Mouse (Mus musculus): ENCODE results near the gene Gm9745. TPM values are rescaled to one million over a fixed set of nuclear protein-coding genes. Genes with fewer than 3 reads are reported as not detected.
"Not testable (repeated sequence)": the region's sequence is repeated elsewhere in the genome, so short reads cannot be mapped to it uniquely, and the experiment has no call there.

Gene Gm9745
- total RNA-seq, 1 experiment, result not detected

DNA sequence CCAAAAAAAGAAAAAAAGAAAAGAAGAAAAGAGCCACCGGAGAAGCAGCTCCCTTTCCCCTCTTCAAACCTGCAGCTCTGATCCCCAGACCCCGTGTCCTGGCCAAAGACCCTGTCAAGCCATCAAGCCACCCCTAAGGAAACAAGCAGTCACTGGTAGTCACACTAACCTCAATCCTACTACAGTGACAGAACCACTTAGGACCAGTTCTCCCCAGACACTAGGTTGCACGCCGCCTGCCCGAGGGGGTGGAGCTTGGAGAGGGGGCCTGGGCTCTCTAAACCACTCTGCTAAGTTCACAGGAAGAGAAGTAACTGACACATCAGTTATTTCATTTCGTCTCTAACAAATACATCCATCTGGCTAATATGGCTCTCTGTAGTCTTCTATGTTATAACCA is 44.2 kb upstream of the Gm9745 start:
- no peak overlapping the region for H3K27ac ChIP-seq (ENCODE audit: insufficient read depth, low read depth, low read length, poor library complexity, severe bottlenecking)
- no peak for TF ChIP-seq HCFC1 (IDR thresholded peaks at IDR 0.05; ENCODE audit: borderline replicate concordance, insufficient read depth, low read length)
- no peak for TF ChIP-seq MAFK (IDR thresholded peaks at IDR 0.05; ENCODE audit: insufficient read depth, low read depth, low read length)
- TF ChIP-seq ZC3H11A (IDR thresholded peaks at IDR 0.05; ENCODE audit: borderline replicate concordance, low read depth, low read length), result no peak
- TF ChIP-seq CHD2 (IDR thresholded peaks at IDR 0.05; ENCODE audit: low read depth, low read length), result no peak
- no peak overlapping the region for H3K4me3 ChIP-seq (ENCODE audit: insufficient read depth in 1 of 2, low read depth in 1 of 2, low read length in 2 of 2, poor library complexity in 1 of 2, severe bottlenecking in 1 of 2)
- no peak overlapping the region for H3K9ac ChIP-seq (ENCODE audit: insufficient read depth, low read depth, low read length, poor library complexity, severe bottlenecking)
- DNase-seq (ENCODE audit: low read depth, low spot score), result no peak
- peaks cover 0 to 2% of the 10 kb centered on the region in 2 experiments; a peak in 2 of 4 replicates for H3K4me1 ChIP-seq (ENCODE audit: control insufficient read depth in 2 of 2, insufficient read depth in 2 of 2, low read length in 2 of 2, poor library complexity in 1 of 2)
- H3K9me3 ChIP-seq (ENCODE audit: control insufficient read depth, insufficient read depth, low read depth, low read length), result no peaks in the 10 kb centered on the region
- in situ Hi-C loops (cut with MboI; ENCODE audit: low sequenced_read_pairs in 2 of 2, unreplicated experiment in 2 of 2), result no loop called here
- H3K36me3 ChIP-seq (ENCODE audit: control insufficient read depth, insufficient read depth, low read length, poor library complexity, severe bottlenecking), result peaks cover 23% of the 10 kb centered on the region

DNA sequence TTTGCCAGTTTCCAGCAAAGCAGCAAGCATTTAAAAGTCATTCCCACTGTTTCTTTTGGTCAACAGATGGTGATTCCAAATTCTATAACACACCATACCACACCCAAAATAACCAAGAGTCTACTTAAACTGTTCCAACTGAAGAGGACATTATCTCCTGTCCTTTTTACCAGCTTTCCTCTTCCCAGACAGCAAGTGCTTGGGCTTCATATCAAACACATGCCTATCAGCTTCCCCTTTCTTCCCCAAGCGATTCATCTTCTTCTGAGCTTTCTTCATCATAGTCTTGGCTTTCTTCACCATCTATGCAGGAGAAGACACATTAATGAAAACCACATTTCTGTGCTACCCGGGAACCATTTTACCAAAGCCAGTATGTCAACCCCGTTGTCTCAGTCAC is 24.9 kb upstream of the Gm9745 start:
- DNase-seq (ENCODE audit: low read depth, low spot score), result no peak
- no peaks in the 10 kb centered on the region for H3K9me3 ChIP-seq (ENCODE audit: control insufficient read depth, insufficient read depth, low read depth, low read length)
- peaks cover 52% of the 10 kb centered on the region for H3K36me3 ChIP-seq (ENCODE audit: control insufficient read depth, insufficient read depth, low read length, poor library complexity, severe bottlenecking)
- in situ Hi-C loops (cut with MboI; ENCODE audit: low sequenced_read_pairs in 2 of 2, unreplicated experiment in 2 of 2), result no loop called here
- no peak overlapping the region for H3K4me3 ChIP-seq (ENCODE audit: insufficient read depth in 1 of 2, low read depth in 1 of 2, low read length in 2 of 2, poor library complexity in 1 of 2, severe bottlenecking in 1 of 2)
- H3K9ac ChIP-seq (ENCODE audit: insufficient read depth, low read depth, low read length, poor library complexity, severe bottlenecking), result no peak overlapping the region
- TF ChIP-seq ZC3H11A (IDR thresholded peaks at IDR 0.05; ENCODE audit: borderline replicate concordance, low read depth, low read length), result no peak
- TF ChIP-seq HCFC1 (IDR thresholded peaks at IDR 0.05; ENCODE audit: borderline replicate concordance, insufficient read depth, low read length), result no peak
- TF ChIP-seq CHD2 (IDR thresholded peaks at IDR 0.05; ENCODE audit: low read depth, low read length), result no peak
- TF ChIP-seq MAFK (IDR thresholded peaks at IDR 0.05; ENCODE audit: insufficient read depth, low read depth, low read length), result no peak
- TF ChIP-seq ZNF384 (IDR thresholded peaks at IDR 0.05; ENCODE audit: low read depth, low read length), result no peak
- H3K27ac ChIP-seq (ENCODE audit: insufficient read depth, low read depth, low read length, poor library complexity, severe bottlenecking), result no peak overlapping the region
- no peaks in the 10 kb centered on the region for H3K4me1 ChIP-seq (ENCODE audit: control insufficient read depth in 2 of 2, insufficient read depth in 2 of 2, low read length in 2 of 2, poor library complexity in 1 of 2)

DNA sequence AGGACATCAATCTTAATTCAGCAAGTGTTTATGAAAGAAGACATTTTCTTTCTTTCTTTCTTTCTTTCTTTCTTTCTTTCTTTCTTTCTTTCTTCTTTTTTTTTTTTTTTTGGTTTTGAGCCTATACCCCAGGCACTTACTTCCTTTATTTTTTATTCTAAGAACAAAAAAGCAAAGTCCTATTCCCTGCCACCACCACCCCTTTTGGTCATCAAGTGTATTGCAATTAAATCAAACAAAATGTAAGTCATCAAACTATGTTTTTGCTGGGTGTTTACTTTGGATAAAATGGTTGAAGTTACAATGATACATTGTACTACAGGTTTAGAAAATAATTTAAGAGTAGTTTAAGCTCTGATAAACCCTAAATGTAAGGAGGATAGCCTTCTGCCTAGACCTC is 24.3 kb upstream of the Gm9745 start:
- H3K36me3 ChIP-seq (ENCODE audit: control insufficient read depth, insufficient read depth, low read length, poor library complexity, severe bottlenecking), result peaks cover 51% of the 10 kb centered on the region
- TF ChIP-seq ZC3H11A (IDR thresholded peaks at IDR 0.05; ENCODE audit: borderline replicate concordance, low read depth, low read length), result no peak
- TF ChIP-seq MAFK (IDR thresholded peaks at IDR 0.05; ENCODE audit: insufficient read depth, low read depth, low read length), result no peak
- TF ChIP-seq ZNF384 (IDR thresholded peaks at IDR 0.05; ENCODE audit: low read depth, low read length), result no peak
- no peak for TF ChIP-seq CHD2 (IDR thresholded peaks at IDR 0.05; ENCODE audit: low read depth, low read length)
- TF ChIP-seq HCFC1 (IDR thresholded peaks at IDR 0.05; ENCODE audit: borderline replicate concordance, insufficient read depth, low read length), result no peak
- in situ Hi-C loops (cut with MboI; ENCODE audit: low sequenced_read_pairs in 2 of 2, unreplicated experiment in 2 of 2), result no loop called here

DNA sequence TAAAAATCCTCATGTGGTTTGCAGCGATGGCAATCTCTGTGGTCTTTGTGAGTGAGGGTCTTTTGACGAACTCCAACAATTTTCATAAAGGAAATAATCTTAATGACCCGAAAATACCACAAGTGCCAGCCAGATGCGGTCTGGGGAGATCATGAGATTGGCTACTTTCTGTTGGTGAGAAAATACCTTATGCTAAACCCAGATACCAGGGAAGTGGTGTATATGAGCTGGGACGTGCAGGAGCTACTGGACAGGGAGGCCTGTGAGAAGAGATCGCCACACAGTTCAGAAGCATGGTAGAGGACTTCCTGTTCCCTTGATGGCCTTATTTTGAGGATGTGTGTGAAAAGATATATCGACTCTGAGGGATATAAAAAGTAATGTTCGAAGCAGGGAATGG is 19.7 kb upstream of the Gm9745 start:
- Histone ChIP-seq H3K9me3 (ENCODE audit: control insufficient read depth, insufficient read depth, low read depth, low read length) (no peaks in the 10 kb centered on the region), H3K4me3 (ENCODE audit: insufficient read depth in 1 of 2, low read depth in 1 of 2, low read length in 2 of 2, poor library complexity in 1 of 2, severe bottlenecking in 1 of 2) (no peak overlapping the region), H3K36me3 (ENCODE audit: control insufficient read depth, insufficient read depth, low read length, poor library complexity, severe bottlenecking) (peaks cover 19% of the 10 kb centered on the region), H3K4me1 (ENCODE audit: control insufficient read depth in 2 of 2, insufficient read depth in 2 of 2, low read length in 2 of 2, poor library complexity in 1 of 2) (no peaks in the 10 kb centered on the region), H3K27ac (ENCODE audit: insufficient read depth, low read depth, low read length, poor library complexity, severe bottlenecking) (no peak overlapping the region), H3K9ac (ENCODE audit: insufficient read depth, low read depth, low read length, poor library complexity, severe bottlenecking) (no peak overlapping the region)
- no peak for TF ChIP-seq CHD2 (IDR thresholded peaks at IDR 0.05; ENCODE audit: low read depth, low read length)
- TF ChIP-seq ZNF384 (IDR thresholded peaks at IDR 0.05; ENCODE audit: low read depth, low read length), result no peak
- TF ChIP-seq MAFK (IDR thresholded peaks at IDR 0.05; ENCODE audit: insufficient read depth, low read depth, low read length), result no peak
- TF ChIP-seq ZC3H11A (IDR thresholded peaks at IDR 0.05; ENCODE audit: borderline replicate concordance, low read depth, low read length), result no peak
- TF ChIP-seq HCFC1 (IDR thresholded peaks at IDR 0.05; ENCODE audit: borderline replicate concordance, insufficient read depth, low read length), result no peak
- no peak for DNase-seq (ENCODE audit: low read depth, low spot score)
- in situ Hi-C loops (cut with MboI; ENCODE audit: low sequenced_read_pairs in 2 of 2, unreplicated experiment in 2 of 2), result no loop called here

More for the DNA sequence above, 24.3 kb upstream of the Gm9745 start:
- Histone ChIP-seq H3K27ac (ENCODE audit: insufficient read depth, low read depth, low read length, poor library complexity, severe bottlenecking) (no peak overlapping the region), H3K4me1 (ENCODE audit: control insufficient read depth in 2 of 2, insufficient read depth in 2 of 2, low read length in 2 of 2, poor library complexity in 1 of 2) (no peaks in the 10 kb centered on the region), H3K9me3 (ENCODE audit: control insufficient read depth, insufficient read depth, low read depth, low read length) (no peaks in the 10 kb centered on the region), H3K4me3 (ENCODE audit: insufficient read depth in 1 of 2, low read depth in 1 of 2, low read length in 2 of 2, poor library complexity in 1 of 2, severe bottlenecking in 1 of 2) (no peak overlapping the region), H3K9ac (ENCODE audit: insufficient read depth, low read depth, low read length, poor library complexity, severe bottlenecking) (no peak overlapping the region)
- no peak for DNase-seq (ENCODE audit: low read depth, low spot score)

DNA sequence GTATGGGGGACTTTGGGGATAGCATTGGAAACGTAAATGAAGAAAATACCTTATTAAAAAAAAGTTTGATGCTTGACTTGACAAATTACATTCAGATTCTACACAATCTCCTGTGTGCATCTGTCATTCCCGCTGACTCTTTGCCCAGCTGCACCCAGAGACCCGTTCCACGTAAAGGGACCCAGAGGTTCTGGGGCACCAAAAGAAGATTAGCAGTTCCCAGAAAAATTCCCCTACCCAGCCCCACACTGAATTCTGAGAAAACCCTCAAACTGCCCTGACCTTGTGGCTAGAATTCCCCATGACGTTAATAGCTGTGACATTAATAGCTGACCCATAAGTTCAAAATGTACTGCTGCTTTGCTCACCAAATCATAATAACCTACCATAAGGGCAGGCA is 17.2 kb upstream of the Gm9745 start:
- Histone ChIP-seq H3K36me3 (ENCODE audit: control insufficient read depth, insufficient read depth, low read length, poor library complexity, severe bottlenecking) (peaks cover 6% of the 10 kb centered on the region), H3K27ac (ENCODE audit: insufficient read depth, low read depth, low read length, poor library complexity, severe bottlenecking) (no peak overlapping the region), H3K4me3 (ENCODE audit: insufficient read depth in 1 of 2, low read depth in 1 of 2, low read length in 2 of 2, poor library complexity in 1 of 2, severe bottlenecking in 1 of 2) (no peak overlapping the region), H3K9ac (ENCODE audit: insufficient read depth, low read depth, low read length, poor library complexity, severe bottlenecking) (no peak overlapping the region), H3K9me3 (ENCODE audit: control insufficient read depth, insufficient read depth, low read depth, low read length) (no peaks in the 10 kb centered on the region), H3K4me1 (ENCODE audit: control insufficient read depth in 2 of 2, insufficient read depth in 2 of 2, low read length in 2 of 2, poor library complexity in 1 of 2) (no peaks in the 10 kb centered on the region; a peak in 1 of 4 replicates)
- in situ Hi-C loops (cut with MboI; ENCODE audit: low sequenced_read_pairs in 2 of 2, unreplicated experiment in 2 of 2), result no loop called here
- TF ChIP-seq ZC3H11A (IDR thresholded peaks at IDR 0.05; ENCODE audit: borderline replicate concordance, low read depth, low read length) (no peak), MAFK (IDR thresholded peaks at IDR 0.05; ENCODE audit: insufficient read depth, low read depth, low read length) (no peak), CHD2 (IDR thresholded peaks at IDR 0.05; ENCODE audit: low read depth, low read length) (no peak), ZNF384 (IDR thresholded peaks at IDR 0.05; ENCODE audit: low read depth, low read length) (no peak), HCFC1 (IDR thresholded peaks at IDR 0.05; ENCODE audit: borderline replicate concordance, insufficient read depth, low read length) (no peak)
- DNase-seq (ENCODE audit: low read depth, low spot score), result no peak

DNA sequence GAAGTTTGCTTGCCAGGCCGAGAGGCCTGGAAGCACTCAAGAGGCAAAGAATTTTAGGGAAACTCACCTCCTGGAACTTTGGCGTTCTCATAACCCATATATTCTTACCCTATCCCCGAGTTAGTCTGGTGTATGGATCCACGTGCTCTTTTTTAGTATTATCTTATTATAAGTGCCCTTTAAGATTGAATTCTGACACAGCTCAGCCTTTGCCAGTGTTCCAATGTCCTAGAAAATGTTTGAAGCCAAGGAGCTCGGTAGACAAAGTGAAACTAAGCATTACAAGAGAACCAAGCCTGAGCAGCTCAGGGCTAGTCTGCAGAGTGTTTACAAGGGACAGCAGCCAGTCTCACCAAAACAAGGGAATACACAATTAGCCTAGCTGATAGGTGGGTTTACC is 14.2 kb upstream of the Gm9745 start:
- H3K36me3 ChIP-seq (ENCODE audit: control insufficient read depth, insufficient read depth, low read length, poor library complexity, severe bottlenecking); H3K27ac ChIP-seq (ENCODE audit: insufficient read depth, low read depth, low read length, poor library complexity, severe bottlenecking); H3K9ac ChIP-seq (ENCODE audit: insufficient read depth, low read depth, low read length, poor library complexity, severe bottlenecking); H3K9me3 ChIP-seq (ENCODE audit: control insufficient read depth, insufficient read depth, low read depth, low read length); H3K4me3 ChIP-seq (ENCODE audit: insufficient read depth in 1 of 2, low read depth in 1 of 2, low read length in 2 of 2, poor library complexity in 1 of 2, severe bottlenecking in 1 of 2); DNase-seq (ENCODE audit: low read depth, low spot score); in situ Hi-C loops (cut with MboI; ENCODE audit: low sequenced_read_pairs in 2 of 2, unreplicated experiment in 2 of 2); H3K4me1 ChIP-seq (ENCODE audit: control insufficient read depth in 2 of 2, insufficient read depth in 2 of 2, low read length in 2 of 2, poor library complexity in 1 of 2): not testable (repeated sequence)

Measured in ES-E14 (cell line).